Mouse (Mus musculus) liver, postnatal 0 days (tissue): ENCODE data around the gene Otub1. TPM values are rescaled to one million over a fixed set of nuclear protein-coding genes. Genes with fewer than 3 reads are reported as not detected.

Experiments
- ATAC-seq: fragments of 200-750 bp; cut with Nextera tagmentation; 2 replicates; pipeline ENCODE4 v1.8.0; 2017; ENCODE audit warnings: mild to moderate bottlenecking, moderate library complexity
- DNase-seq: peaks from one replicate; pipeline ENCODE4 v3.0.0-alpha.2; 2016
- H3K27ac ChIP-seq: fragments of 300-500 bp; sonication (generic); 2 replicates; pipeline ENCODE4 v1.5.1; 2014; ENCODE audit warnings: antibody characterized with exemption, moderate library complexity, mild to moderate bottlenecking, low read depth
- H3K27me3 ChIP-seq: fragments of 300-500 bp; sonication (generic); 2 replicates; pipeline ENCODE4 v1.6.1; 2014; ENCODE audit warnings: low read length, control low read depth, mixed read lengths; ENCODE audit not compliant: insufficient read depth
- H3K36me3 ChIP-seq: fragments of 300-500 bp; sonication (generic); replicated peaks from 2 replicates; pipeline ENCODE4 v1.6.1; 2014; ENCODE audit warnings: mild to moderate bottlenecking, control low read depth, low read length, moderate library complexity, mixed read lengths; ENCODE audit not compliant: insufficient read depth
- H3K4me1 ChIP-seq: fragments of 300-500 bp; sonication (generic); 2 replicates; pipeline ENCODE4 v1.6.1; 2014; ENCODE audit warnings: antibody characterized with exemption, mild to moderate bottlenecking, control low read depth; ENCODE audit not compliant: insufficient read depth
- H3K4me2 ChIP-seq: fragments of 300-500 bp; sonication (generic); 2 replicates; pipeline ENCODE4 v1.6.1; 2014; ENCODE audit warnings: low read depth, mild to moderate bottlenecking, low read length, moderate library complexity, mixed read lengths
- H3K4me3 ChIP-seq: fragments of 300-500 bp; sonication (generic); 2 replicates; pipeline ENCODE4 v1.5.1; 2014; ENCODE audit warnings: low read depth, low read length
- H3K9ac ChIP-seq: fragments of 300-500 bp; sonication (generic); replicated peaks from 2 replicates; pipeline ENCODE4 v1.6.1; 2014; ENCODE audit warnings: mild to moderate bottlenecking, moderate library complexity
- H3K9me3 ChIP-seq: fragments of 300-500 bp; sonication (generic); 2 replicates; pipeline ENCODE4 v1.6.1; 2016; ENCODE audit warnings: mild to moderate bottlenecking, control low read depth, low read length, mixed read lengths
- CTCF ChIP-seq: sonication (generic); IDR thresholded peaks from 2 replicates; pipeline ENCODE4 v1.5.1; 2016; ENCODE audit warnings: antibody characterized with exemption, low read depth
- EP300 ChIP-seq: IDR thresholded peaks from 2 replicates; pipeline ENCODE4 v1.6.1; 2016; ENCODE audit warnings: antibody characterized with exemption, low read depth, mild to moderate bottlenecking
- WGBS: fragments of 180-500 bp; shearing (Covaris S2); extraction: QIAGEN DNeasy Blood & Tissue Kit; methylation state at CpG from one replicate; pipeline ENCODE4 v1.1.7; 2014; ENCODE audit not compliant: insufficient replicate concordance; 5-methylcytosine and 5-hydroxymethylcytosine counted together
- polyA plus RNA-seq: library from polyadenylated mRNA; unstranded; fragments of >200 nt; fragmentation: Nextera tagmentation; extraction: Ambion mirVana; gene quantifications from 2 replicates; pipeline ENCODE4 v1.2.1, GENCODE M21; 2015

Otub1 gene
- polyA plus RNA-seq, 1 experiment from 2014 or later: 57.9 TPM

DNA sequence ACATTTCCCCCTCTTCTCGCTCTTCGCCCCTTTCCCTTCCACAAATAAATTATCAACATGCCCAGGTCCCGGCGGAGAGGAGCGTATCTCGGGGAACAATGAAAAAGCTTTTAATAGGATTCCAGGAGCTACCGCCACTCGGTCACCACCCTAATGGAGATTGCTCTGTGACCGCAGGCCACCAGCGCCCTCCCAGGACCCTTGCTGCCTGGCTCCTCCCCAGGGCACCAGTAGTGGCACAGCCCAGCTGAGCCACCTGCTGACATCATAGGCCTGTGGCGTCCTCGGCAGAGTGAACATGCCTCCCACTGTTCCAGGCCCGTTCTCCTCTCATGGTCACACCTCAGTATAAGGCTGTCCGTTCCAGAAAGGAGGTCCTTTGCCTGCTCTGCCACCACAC, 48.4 kb downstream of the Otub1 start:
- Histone ChIP-seq H3K36me3 (no peaks in the 10 kb centered on the region), H3K4me3 (no peak overlapping the region), H3K27ac (no peak overlapping the region), H3K9ac (no peak overlapping the region), H3K9me3 (no peaks in the 10 kb centered on the region), H3K4me1 (peaks cover 3% of the 10 kb centered on the region; the same call in 1 of the 2 replicates), H3K27me3 (0 out of 2 replicates have a peak, but pooled peaks cover under 1% of the 10 kb centered on the region), H3K4me2 (no peak overlapping the region)
- ATAC-seq (no peak), DNase-seq (no peak)
- 60% methylated on average over 14 of the region's 14 CpGs for whole genome bisulfite sequencing
- TF ChIP-seq EP300: no peak

DNA sequence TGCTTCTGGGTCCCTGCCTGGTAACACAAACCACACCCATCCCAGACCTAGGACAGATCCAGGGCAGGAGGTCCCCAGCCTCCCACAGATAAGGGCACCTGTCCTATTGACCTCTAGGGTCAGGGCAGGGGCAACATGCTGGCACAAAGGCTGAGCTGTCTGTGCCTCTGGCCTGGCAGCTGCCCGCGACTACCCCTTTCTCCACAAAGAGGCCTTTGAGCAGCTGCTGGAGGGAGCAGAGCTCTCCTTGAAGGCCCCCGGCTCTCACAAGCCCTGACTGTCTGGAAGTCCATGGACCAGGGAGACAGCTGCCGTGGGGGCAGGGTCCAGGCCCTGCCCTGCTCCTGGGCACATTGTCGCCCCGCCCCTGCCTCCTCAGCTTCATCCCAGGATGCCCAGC, 50.9 kb downstream of the Otub1 start:
- no peak overlapping the region for H3K27ac ChIP-seq
- TF ChIP-seq CTCF (no peak), EP300 (no peak)
- no peak overlapping the region for H3K4me3 ChIP-seq
- no peak overlapping the region for H3K4me2 ChIP-seq
- ATAC-seq (no peak), DNase-seq (no peak)
- no peaks in the 10 kb centered on the region for H3K9me3 ChIP-seq
- no peaks in the 10 kb centered on the region for H3K36me3 ChIP-seq
- H3K27me3 ChIP-seq: no peaks in the 10 kb centered on the region
- H3K9ac ChIP-seq: no peak overlapping the region
- peaks cover 2% of the 10 kb centered on the region; the same call in 1 of the 2 replicates for H3K4me1 ChIP-seq
- WGBS: 80% methylated on average over 6 of the region's 6 CpGs

GRCm38 (mm10) chr19:7153232-7153631, 52.9 kb downstream of the Otub1 start:
- WGBS: 33% methylated on average over 7 of the region's 7 CpGs
- H3K9me3 ChIP-seq: no peaks in the 10 kb centered on the region
- H3K27ac ChIP-seq: no peak overlapping the region
- no peak overlapping the region for H3K4me2 ChIP-seq
- ATAC-seq: 0 out of 2 replicates have a peak, but pooled peaks have one; percentile 23
- H3K9ac ChIP-seq: no peak overlapping the region
- H3K4me3 ChIP-seq: no peak overlapping the region
- H3K27me3 ChIP-seq: no peaks in the 10 kb centered on the region
- DNase-seq: no peak
- no peaks in the 10 kb centered on the region for H3K36me3 ChIP-seq
- TF ChIP-seq EP300 (no peak), CTCF (no peak)
- H3K4me1 ChIP-seq: no peaks in the 10 kb centered on the region

DNA sequence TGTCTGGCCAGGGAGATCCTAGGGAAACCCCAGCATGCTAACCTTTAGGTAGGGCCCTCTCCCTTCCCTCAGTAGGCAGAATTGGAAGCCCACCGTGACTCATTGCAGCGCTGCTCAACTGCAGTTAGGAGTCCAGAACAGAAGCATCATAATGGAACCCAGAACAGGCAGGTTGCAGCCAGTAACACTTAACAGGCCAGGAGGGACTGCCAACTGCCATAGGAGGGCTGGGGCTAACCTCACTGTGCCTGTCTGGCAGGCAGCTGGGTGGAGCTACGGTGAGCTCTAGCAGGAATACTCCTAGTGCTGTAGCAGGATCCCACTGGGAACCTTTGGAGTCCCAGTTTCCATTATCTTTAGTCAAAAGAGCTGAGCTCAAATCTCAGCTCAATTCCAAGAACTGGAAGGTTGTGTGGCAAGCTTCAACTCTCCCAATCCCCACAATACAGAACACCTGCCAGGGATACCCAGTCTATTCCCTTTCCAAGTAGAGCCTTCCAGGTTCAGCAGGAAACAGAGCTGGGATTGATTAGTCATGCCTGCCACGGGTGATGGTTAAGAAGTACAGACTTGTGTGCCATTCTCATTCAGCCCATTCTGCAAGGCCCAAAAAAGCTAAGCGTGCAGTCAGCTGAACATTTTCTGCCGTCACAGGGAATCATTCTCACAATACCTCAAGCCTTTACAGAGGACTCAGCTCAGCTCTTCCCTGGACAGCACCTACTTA, 54.0 kb downstream of the Otub1 start:
- H3K27ac ChIP-seq: no peak overlapping the region
- no peak overlapping the region for H3K4me3 ChIP-seq
- no peaks in the 10 kb centered on the region for H3K36me3 ChIP-seq
- ATAC-seq: no peak
- no peak for DNase-seq
- no peak for TF ChIP-seq CTCF
- no peak for TF ChIP-seq EP300
- no peak overlapping the region for H3K9ac ChIP-seq
- no peaks in the 10 kb centered on the region; the same call in 1 of the 2 replicates for H3K27me3 ChIP-seq
- no peaks in the 10 kb centered on the region for H3K4me1 ChIP-seq
- H3K9me3 ChIP-seq: no peaks in the 10 kb centered on the region
- WGBS: 83% methylated on average over 6 of the region's 6 CpGs
- H3K4me2 ChIP-seq: no peak overlapping the region

DNA sequence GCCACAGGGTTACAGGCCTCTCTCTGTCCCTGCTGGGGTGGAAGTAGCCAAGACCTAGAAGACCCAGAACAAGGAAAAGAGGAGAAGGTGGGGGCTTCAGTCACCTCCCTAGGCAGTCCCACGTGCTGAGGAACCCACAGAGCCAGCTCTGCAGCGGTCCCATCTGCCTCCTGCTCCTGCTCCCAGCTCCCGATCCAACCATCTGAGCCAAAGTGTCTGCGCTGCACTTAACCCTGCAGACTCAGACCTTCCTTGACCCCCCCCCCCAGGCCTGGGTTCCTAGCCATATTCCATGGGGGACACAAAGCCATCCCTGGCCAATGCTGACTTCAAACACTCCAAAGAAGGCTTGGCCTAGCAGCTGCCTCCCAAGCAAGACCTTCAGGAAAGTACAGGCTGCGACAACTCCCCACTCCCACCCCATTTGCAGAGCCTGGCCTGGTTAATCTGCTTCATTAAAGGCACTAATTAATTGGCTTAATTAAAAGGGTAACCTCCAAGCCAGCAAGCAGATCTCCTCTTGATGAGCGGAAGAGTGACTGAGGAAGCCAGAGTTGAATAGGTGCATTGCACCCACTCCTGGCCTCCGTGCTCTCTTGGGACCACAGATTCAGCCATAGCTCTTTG, 54.7 kb downstream of the Otub1 start:
- no peaks in the 10 kb centered on the region for H3K9me3 ChIP-seq
- no peaks in the 10 kb centered on the region for H3K36me3 ChIP-seq
- no peak for DNase-seq
- TF ChIP-seq EP300 (no peak), CTCF (no peak)
- no peak overlapping the region for H3K4me3 ChIP-seq
- no peak for ATAC-seq
- H3K4me1 ChIP-seq: no peaks in the 10 kb centered on the region
- no peak overlapping the region for H3K4me2 ChIP-seq
- no peak overlapping the region for H3K27ac ChIP-seq
- H3K27me3 ChIP-seq: no peaks in the 10 kb centered on the region; the same call in 1 of the 2 replicates
- H3K9ac ChIP-seq: no peak overlapping the region
- WGBS: 83% methylated on average over 7 of the region's 7 CpGs

DNA sequence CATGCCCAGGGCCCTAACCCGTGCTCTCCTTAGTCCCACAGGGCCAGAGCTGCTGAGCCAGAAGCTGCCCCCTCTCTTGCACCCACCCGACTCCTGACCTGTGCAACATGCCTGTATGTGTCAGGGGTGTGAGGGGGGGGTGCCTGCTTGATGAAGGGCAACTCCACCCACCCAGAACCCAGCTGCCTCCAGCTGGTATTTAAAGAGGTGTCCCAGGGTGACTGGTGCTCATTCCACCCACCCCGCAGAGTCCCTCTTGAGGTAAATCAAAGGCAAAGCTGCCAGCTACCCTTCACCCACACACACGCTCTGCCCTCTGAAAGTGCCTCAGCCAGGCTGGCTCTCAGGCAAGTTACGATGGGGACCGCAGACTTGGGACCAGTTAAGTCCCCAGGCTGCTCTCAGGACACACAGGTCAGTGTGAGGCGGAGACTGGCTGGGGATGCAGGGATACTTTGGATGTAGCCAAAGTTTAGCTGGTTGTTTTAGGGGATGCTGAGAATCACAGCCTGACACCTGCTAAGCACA, 56.9 kb downstream of the Otub1 start:
- TF ChIP-seq CTCF (no peak), EP300 (no peak)
- no peak for DNase-seq
- Histone ChIP-seq H3K4me1 (no peaks in the 10 kb centered on the region), H3K27me3 (peaks cover 10% of the 10 kb centered on the region), H3K4me3 (no peak overlapping the region), H3K36me3 (no peaks in the 10 kb centered on the region), H3K4me2 (no peak overlapping the region), H3K9ac (no peak overlapping the region), H3K9me3 (no peaks in the 10 kb centered on the region), H3K27ac (no peak overlapping the region)
- no peak for ATAC-seq
- 80% methylated on average over 7 of the region's 7 CpGs for WGBS
